Mouse (Mus musculus) gastrocnemius, adult 2 months (tissue): ENCODE measurements around the gene Zbtb48. TPM values are rescaled to one million over a fixed set of nuclear protein-coding genes. Genes with fewer than 3 reads are reported as not detected.

ENCODE experiments used
- DNase-seq: peaks from one replicate; pipeline ENCODE4 v3.0.0; 2022
- H3K27ac ChIP-seq: fragments of 200-600 bp; 2 replicates; pipeline ENCODE4 v1.8.1; 2022; ENCODE audit warnings: mild to moderate bottlenecking
- H3K4me3 ChIP-seq: fragments of 200-600 bp; 2 replicates; pipeline ENCODE4 v1.8.1; 2022; ENCODE audit warnings: mild to moderate bottlenecking, moderate library complexity
- CTCF ChIP-seq: fragments of 200-600 bp; IDR thresholded peaks from 2 replicates; pipeline ENCODE4 v1.8.1; 2022; ENCODE audit warnings: antibody characterized with exemption, mild to moderate bottlenecking, moderate library complexity
- intact Hi-C: fragments of 180-260 bp; cut with DNase I; formaldehyde crosslinking; loops from one replicate; pipeline ENCODE4 v1.15.1; 2025
- total RNA-seq, 2 experiments: library from RNA; stranded (reverse); gene quantifications; 2 replicates each; pipeline ENCODE4 v1.2.3; 2021

Gene Zbtb48
- total RNA-seq, 2 experiments from 2014 or later: 2.4 to 3.3 TPM

DNA sequence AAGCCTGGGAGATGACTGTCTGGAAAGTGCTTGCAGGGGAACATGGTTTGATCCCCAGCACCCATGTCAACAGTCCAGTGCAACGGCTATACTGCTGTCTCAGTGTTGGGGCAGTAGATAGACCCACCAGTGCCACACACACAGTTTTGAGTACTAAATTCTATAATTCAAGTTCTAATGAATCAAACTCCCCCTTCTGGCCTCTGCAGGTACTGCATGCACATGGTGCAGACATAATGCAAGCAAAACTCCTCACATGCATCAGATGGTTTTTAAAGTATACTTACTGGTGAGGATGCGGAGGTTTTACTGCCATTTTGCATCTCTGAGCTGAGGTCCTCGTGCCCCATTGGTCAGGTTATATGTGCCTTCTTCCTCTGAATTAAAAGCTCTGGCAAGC lies 52.0 kb downstream of the Zbtb48 start:
- peak; percentile 63 for TF ChIP-seq CTCF
- intact Hi-C loops: no loop called here
- Histone ChIP-seq H3K4me3 (no peak overlapping the region), H3K27ac (no peak overlapping the region)
- no peak for DNase-seq

DNA sequence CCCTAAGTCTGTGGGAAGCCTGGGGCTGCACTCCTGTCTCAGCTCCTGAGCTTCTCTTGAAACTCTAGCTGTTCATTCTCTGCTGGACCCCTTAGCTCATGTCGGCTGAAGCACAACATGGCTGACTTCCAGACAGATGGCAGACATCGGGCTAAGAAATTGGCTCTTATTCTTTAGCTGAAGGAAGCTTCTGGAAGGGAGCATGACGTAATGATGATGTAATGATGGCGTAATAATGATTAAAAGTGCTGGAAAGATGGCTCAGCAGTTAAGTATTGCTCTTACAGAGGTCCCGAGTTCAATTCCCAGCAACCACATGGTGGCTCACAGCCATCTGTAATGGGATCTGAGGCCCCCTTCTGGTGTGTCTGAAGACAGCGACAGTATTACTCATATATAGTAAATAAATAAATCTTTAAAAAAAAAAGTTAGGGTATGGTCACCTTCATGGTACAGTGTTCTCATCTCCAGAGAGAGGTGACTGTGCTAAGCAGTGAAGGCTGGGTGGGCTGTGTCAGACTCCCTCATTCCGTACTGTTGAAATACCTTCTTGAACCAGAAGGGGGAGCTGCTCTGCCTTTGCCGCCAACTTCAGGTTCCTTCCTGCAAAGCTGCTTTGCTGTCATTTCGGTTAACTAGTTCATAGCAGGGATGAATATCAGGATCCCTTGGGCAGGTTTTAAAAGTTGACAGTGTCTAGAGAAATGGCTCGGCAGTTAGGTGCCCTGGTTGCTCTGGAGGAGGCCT lies 55.1 kb downstream of the Zbtb48 start:
- H3K27ac ChIP-seq: no peak overlapping the region
- no peak overlapping the region for H3K4me3 ChIP-seq
- DNase-seq: no peak
- peak; percentile 73 for TF ChIP-seq CTCF
- intact Hi-C loops: no loop called here

Other genes starting within 250 kb of the Zbtb48 start
- 100 to 1,000 TPM in 1 of 2 experiments, 10 to 100 TPM in 1; 95.9 to 126 TPM for gene Camta1, start 165.8 kb downstream of the Zbtb48 start, total RNA-seq
- 10 to 100 TPM; 52.8 to 70.8 TPM for gene Dnajc11, start 94.0 kb downstream of the Zbtb48 start, total RNA-seq
- 10 to 100 TPM; 31.1 to 32.5 TPM for gene Thap3, start 38.7 kb downstream of the Zbtb48 start, total RNA-seq
- 1 to 10 TPM; 4.5 to 4.6 TPM for gene Phf13, start 31.4 kb downstream of the Zbtb48 start, total RNA-seq
- 100 to 1,000 TPM in 1 of 2 experiments, 10 to 100 TPM in 1; 92.5 to 125 TPM for gene Klhl21, start 18.9 kb downstream of the Zbtb48 start, total RNA-seq
- gene Tas1r1, start 10.9 kb upstream of the Zbtb48 start, total RNA-seq: under 1 TPM; 0.53 to 0.59 TPM
- gene Nol9, start 11.7 kb upstream of the Zbtb48 start, total RNA-seq: 10 to 100 TPM; 10.6 to 11.7 TPM
- 1 to 10 TPM; 4.9 to 6.6 TPM for gene Plekhg5, start 44.8 kb upstream of the Zbtb48 start, total RNA-seq
- gene Tnfrsf25, start 88.3 kb upstream of the Zbtb48 start, total RNA-seq: 1 to 10 TPM in 1 of 2 experiments, under 1 TPM in 1; 0.38 to 2.0 TPM
- under 1 TPM; 0.13 to 0.45 TPM for gene Espn, start 124.7 kb upstream of the Zbtb48 start, total RNA-seq
- not detected for gene Hes2, start 131.2 kb upstream of the Zbtb48 start, total RNA-seq
- gene Acot7, start 150.5 kb upstream of the Zbtb48 start, total RNA-seq: 10 to 100 TPM; 12.7 to 22.8 TPM
- 1 to 10 TPM; 3.4 to 7.3 TPM for gene Gpr153, start 246.6 kb upstream of the Zbtb48 start, total RNA-seq